Mouse (Mus musculus) fat pad, adult 2 months (tissue): ENCODE results near the gene Phldb2.

Experiments used
- DNase-seq: peaks from one replicate; pipeline ENCODE4 v3.0.0-alpha.2; 2011; ENCODE audit warnings: low read depth, low spot score; ENCODE audit errors: extremely low read depth

Gene Phldb2

DNA sequence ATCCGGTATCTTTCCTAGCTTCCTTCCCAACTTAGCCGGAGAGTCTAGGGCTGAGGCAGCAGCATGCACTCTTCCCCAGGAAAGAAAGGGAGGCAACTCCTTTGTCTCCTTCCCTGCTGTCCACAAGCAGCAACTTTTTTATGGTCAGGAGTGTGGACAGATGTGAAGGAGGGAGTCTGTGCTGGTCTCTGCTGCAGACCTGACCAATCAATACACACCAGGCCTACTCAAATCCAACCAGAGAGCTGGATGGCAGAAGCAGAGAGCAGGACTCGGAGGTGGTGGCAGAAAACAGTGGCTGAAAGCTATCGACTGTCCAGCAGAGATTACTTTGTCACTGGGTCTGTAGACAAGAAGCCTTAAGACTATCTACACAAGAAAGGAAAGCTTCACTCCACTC is at the start of gene Phldb2:
Gene Phldb2 (minus strand): TSS at position 205 of the 400 bp plus-strand sequence.
- no peak for DNase-seq

DNA sequence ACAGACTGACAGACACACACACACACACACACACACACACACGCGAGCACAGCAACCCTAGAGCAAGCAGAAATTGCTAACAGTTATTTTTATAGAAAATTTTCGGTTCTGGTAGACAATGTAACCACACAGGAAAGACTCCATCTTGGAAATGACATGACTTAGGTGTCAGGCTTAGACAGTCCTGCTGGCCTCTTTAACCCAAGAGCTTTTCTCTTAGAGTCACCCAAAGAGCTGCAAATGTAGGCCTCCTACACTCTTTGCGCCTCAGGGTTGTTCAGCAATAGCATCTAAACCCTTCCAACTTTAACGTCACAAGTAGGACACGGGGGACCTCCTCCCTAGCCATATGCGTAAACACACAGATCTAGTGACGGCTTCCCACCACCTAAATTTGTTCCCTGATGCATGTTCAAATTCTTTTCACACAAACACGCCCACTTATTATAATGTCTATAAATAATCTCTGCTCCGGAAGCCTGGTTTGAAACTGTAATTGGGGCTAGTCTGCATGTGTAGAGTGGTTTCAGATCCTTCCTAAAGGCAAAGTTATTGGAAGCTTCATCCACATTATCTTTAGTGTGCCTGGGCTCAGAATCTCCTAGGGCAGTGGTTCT is 48.3 kb upstream of the Phldb2 start:
- no peak for DNase-seq

DNA sequence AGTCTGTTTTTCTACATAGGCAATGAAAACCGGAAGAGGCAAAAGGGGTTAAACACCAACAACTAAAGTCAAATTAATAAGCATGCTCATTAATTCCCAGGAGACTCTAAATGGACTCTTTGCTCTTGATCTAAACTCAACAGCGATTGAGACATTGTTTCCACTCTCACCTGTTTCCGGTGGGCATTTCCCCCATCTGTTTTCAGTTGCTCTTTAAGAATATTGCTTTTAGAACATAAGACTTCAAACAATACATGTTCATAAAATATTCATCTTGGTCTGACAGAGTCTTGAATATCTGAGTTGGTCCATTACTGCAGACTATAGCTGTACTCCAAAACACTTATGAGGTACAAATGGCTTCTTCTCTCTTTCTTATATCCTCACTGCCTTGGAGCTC is 47.6 kb upstream of the Phldb2 start:
- no peak for DNase-seq

DNA sequence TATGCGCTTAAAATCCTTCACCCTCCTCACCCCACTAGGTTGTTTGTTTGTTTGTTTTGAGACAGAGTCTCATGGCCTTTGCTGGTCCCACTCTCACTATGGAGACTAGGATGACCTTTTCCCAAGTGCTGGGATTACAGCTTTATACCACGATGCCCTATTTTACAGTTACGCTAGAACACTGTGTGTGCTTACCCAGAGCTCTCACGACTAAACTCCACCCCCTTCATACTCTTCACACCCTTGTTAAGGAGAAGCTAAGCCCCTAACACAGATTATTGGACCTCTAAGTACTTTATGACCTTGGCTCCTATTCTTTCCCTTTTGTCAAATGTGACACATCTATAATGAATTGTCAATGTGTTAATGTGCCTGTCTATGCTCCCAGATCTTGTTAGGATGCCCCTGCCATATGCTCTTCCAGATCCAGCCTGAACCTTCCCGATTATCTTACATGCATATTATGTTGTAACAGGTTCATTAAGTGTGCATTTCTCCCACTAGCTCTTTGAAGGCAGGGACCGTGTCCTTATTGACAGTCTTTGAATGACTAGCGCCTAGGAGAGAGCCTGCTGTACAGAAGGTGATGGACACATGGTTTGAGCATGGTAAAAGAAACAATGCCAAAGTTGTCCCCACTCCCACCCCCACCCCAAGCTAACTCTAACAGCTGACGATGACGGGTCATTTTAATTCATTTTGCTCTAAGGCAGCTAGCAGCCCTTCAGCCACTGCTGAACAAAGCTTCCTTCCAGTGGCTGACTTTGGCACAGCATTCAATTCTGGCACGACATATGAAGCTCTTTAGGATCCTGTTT is 46.2 kb upstream of the Phldb2 start:
- no peak for DNase-seq

DNA sequence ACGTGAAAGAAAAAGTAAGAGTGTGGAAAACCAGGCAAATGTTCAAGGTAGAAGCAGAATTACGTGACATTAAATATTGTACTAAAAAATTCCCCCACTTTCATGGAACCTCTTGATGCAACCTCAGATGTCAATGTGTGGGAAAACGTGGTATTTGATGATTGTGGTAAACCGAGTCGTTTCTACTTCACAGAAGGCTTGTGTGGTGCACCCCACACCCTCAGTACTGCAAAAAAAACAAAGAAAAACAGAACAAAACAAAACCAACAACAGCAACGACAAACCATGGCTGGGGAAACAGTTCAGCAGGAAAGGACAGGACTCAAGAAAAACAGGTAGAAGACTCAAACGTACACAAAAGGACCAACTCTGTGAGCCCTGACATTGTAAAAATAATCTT is 44.8 kb upstream of the Phldb2 start:
- DNase-seq, result no peak

DNA sequence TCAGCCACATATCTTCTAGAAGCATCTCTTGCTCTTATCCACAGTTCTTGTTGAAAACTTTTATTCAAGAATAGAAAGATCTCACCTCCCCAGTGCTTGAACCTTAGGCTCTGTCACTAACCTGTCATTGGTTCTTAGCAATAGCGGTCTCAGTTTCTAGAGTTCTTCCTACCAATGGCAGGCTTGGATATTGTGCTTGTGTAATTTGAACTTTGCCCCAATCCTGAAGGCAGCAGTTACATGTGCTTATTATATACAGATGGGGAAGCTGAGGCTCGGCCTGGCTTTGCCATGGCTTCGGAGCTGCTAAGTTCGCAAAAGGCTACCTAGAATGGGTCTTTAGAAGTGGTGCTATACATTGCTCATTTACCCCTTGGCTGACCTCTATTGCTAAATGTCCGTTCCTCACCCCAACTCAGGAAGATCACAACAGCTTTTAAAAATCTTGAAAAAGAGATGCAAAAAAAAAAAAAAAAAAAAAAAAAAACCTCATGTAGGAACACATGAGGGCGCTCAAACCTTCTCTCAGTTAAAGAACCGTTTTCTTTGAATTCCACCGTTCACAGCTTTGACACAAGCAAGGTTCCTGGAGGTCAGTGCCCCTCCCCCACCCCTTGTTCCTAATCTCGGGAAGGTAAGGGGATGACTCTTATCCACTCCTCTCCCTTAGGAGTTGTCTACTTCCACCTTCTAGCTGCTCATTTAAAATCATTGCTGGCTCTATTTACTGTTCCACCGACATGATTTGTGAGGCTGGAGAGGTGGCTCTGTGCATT is 37.7 kb upstream of the Phldb2 start:
- no peak for DNase-seq

DNA sequence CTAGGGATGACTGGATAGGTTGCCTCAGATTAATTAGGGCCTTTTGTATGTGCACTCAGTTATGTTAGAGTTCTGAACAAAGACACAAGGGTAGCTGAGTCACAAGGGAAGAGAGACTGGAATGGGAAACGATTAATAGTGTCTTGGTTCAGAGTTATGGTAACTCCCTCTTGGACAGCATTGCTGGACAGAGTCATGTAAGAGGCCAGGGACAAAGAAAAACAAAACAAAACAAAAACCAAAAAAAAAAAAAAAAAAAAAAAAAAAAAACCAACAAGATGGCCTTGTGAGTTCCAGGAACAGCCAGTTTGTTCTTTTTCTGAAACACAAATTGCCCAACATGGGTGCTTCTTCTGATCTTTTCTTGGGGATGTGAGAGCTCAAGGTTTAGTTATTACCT is 32.8 kb upstream of the Phldb2 start:
- no peak for DNase-seq

DNA sequence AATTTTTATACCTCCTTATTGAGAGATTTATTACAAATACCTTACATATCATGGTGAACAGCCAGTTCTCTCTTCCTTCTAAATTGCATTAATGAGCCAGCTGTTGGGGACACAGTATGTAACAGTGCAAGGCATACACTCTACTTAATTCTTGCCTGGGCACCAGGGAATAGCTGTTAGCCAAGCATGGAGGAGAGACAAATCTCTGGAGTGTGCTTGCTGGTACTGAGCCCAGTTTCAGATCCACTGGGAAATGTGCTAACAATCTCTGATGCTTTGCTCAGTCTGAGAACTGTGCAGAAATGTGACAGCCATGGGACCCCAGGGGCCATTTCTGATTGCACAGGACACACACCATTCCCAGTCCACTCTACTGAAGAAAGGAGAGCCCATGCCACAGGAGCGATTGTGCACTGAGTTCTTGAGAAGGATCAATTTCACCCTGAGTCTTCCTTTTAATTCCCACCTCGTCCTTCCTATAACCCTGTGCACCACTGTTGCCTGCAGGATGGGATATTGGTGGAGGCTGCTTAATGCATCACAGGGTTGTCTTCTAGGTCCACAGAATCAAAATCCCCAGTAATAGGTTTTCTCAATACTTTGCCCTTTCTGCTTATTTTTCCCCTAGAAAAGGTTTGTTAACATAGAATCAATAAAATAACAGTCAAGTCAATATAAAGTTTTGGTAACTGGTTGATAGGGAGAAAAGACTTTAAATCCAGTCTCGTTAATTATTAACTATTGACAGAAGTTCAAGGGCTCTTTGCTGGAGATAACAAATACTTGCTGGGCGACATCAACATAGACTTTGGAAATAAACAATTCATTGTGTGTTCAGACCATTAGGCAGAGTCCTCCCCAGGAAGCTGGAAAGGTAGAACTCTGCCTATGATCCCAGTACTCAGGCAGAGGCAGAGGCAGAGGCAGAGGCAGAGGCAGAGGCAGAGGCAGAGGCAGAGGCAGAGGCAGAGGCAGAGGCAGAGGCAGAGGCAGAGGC is 31.5 kb upstream of the Phldb2 start:
- no peak for DNase-seq

DNA sequence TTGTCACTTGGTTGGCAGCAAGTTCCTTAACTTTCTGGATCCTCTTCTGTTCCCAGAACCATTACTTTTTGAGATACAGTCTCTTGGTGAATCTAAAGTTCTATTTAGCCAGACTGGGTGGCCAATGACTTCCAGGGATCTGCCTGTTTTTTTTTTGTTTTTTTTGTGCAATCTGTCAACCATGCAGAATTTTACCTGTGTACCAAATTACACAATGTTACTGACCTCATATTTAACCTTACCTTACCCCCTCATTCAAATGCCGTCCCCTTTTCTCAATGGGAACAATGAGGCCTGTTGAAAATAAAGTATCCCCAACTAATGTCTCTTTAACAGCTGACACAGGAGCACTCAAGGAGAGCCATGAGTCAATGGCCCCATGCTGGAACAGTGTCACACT is 22.9 kb upstream of the Phldb2 start:
- DNase-seq, result no peak

DNA sequence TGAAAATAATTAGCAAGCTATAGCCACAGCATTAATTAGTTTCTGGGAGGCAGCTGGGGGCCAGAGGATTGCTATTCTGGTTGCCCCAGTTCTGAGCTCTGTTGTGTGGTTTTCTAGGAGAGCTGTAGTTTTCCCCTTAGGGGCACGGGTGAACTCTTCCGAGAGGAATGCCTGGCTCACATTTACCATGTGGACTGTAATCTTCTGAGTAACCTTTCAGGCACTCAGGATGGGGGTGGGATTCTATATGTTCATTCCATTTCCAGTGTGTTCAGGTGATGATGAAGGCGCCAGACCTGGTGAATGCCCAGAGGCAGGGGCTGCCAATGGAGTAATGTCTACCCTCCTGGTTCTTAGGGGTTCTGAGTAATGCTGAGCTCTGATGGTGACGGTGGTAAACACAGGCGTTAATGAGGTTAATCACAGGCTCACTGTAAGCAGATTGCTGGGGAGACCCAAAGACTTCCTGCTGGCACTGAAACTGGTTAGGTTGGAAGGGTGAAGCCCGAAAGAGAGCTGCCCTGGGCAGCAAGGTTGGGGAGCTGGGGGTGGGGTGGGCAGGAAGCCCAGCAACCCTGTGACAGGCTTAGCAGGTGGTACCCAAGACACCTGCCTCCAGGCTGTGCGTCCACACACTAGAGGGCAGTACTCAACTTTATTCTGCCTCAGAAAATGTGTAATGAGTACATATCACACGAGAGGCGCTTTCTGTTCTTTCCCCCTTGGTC is 20.7 kb upstream of the Phldb2 start:
- DNase-seq, result no peak

DNA sequence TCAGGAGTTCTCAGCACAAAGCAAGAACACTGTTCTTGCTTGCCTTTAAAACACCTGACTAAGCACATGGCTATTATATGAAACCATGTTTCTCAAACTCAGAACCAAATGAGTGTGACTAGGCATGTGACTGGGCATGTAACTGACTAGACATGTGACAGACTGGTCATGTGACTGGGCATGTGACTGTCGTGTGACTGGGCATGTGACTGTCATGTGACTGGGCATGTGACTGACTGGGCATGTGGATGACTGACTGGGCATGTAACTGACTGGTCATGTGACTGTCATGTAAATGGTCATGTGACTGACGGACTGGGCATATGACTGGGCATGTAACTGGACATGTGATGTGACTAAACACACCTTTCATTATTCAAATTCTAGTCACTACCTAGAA is 16.8 kb upstream of the Phldb2 start:
- DNase-seq, result no peak

DNA sequence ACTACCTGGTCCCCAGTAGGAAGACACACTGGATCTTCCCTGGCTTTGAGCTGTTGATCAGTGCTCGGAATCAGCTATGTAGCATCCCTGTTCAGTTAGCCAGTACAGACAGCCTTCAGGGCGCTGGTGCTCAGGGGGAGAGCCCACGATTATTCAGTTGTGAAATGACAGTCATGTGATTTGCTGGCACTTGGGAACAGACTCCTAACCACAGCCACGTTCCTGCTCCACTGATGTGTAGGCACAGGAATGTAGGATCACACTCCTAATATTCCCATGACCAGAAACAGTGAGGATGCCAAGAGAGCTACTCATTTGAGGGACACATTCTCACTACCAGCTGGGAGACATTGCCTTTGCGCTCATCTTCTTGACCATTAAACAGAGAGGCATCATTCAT is 15.3 kb upstream of the Phldb2 start:
- DNase-seq, result no peak

DNA sequence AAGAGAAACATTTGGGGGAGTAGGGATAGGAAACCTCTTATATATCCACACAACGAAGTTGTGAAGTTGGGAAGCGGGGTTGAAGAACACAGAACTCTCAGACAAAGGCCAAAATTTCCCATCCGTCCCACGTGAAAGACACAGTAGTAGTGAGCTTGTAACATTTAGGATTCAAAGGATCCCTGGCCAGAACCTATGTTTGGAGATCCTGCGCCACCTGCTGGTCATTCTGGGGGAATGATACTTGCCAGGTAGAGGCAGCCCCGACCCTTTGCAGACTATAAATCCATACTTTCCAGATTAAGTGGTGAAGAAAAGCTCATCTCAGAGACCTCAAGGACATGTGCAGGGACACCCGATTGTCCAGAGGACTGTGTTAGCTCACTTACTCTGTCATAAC is 14.1 kb upstream of the Phldb2 start:
- DNase-seq, result no peak

DNA sequence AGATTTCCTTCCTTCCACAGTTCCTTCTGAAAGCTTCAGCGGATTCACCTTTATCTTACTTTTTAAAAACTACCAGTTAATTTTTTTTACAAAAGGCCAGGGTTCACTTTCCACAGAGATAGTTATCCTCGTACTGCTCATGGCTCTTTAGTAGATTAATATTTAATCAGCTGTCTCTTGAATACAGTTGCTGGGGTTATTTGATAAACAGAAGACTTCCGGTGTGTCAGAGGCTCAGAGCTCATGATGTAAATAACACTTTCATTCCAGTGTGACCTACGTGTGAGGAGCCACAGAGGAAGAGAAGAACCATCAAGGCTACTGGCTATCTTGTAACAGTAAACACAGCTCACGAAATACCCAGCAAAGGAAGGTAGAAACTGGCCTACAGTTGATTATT is 13.2 kb upstream of the Phldb2 start:
- no peak for DNase-seq

DNA sequence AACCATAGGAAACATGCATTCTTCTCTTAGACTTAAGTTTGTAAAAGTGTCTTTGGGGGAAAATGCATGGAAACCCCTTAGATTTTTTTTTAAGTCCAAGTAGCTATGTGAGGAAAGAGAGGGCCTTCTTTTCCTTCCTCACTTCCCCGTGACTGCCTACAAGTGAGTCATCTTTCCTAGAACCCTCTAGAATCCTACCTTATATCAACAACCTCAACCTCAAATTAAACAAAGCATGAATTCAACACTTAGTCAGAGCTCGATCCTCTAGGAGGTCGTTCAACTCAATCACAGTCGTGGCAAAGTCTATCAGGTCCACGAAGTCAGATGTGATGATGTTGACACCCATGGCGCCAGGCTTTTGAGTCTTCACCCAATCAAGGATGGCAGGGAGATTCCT is 11.4 kb upstream of the Phldb2 start:
- no peak for DNase-seq

DNA sequence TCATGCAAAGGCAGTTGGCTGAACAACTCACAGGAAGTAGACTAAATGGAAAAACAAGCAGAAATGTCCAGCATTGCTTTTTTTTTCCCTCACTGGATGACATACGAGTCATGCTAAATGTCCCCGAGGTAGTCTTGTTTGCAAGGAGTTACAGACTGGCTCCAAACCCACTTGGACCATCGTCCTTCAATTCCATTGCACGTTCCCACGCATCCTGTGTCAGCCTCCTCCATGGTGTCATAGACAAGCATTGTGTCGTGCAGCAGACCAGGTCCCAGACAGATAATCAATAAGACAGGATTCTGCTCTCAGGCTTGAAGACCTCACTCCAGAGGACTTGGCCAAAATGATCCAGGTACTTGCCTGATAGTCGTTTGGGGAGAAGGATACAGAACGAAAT is 10.4 kb upstream of the Phldb2 start:
- no peak for DNase-seq

DNA sequence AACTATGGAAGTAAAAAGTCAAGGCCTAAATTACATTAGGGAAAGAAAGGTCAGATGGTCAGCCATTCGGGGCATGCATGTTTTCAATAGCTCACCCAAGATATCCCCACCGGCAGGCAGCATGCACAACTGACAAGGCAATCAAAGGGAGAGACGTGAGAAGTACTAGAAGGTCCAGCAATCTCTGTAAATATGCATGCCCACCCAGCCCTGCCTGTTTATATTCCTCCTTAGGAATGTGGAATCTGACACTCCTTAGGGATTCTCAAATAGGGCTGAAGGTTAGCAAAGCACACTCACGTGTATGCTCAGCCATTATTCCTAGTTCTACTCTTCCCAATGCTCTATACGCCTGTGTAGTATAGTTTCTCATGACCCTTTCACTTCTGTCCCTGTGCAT is 9.7 kb upstream of the Phldb2 start:
- DNase-seq, result no peak

DNA sequence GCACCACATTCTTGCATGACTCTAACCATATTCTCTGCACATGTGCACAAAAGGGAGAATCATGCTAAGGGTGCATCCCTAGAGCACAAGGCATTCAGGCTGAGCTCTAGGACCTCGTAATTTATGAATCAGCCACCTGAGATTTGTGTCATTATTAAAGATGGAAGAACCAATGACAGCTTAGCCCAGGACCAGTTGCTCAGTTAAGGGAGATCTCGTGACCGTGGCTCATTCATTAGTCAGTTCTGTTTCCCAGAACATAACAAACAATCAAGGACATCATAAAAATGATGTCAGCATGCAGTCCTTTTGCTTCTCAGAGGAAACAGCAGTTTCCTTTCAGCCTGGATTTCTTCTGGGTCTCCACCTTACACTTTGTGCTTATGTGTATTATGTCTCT is 7.6 kb upstream of the Phldb2 start:
- DNase-seq, result no peak

DNA sequence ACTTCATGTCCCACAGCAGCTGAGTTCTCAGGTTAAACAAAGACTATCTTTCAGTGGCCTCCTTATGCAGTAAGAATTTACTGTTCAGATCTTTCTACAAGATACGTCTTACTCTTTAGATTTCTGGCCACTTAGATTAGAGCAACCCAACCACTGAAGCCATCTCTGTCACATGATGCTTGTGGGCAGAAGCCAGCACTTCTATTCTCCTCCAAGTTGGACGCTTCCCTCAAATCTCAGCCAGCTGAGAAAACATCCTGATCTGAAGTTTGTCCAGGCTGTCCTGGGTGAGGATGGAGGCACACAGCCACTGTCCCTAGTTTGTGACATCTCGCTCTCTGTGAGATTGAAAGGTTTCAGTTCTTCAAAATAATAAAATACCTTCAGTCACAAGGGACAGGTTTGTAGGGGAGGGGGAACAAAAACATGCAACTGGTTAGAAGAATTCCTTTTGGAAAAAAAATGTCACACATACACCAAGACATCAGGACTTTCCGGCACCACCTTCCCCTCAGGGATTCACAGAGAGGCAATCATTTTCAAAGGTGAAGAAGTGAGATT is 3.1 kb upstream of the Phldb2 start:
- no peak for DNase-seq

DNA sequence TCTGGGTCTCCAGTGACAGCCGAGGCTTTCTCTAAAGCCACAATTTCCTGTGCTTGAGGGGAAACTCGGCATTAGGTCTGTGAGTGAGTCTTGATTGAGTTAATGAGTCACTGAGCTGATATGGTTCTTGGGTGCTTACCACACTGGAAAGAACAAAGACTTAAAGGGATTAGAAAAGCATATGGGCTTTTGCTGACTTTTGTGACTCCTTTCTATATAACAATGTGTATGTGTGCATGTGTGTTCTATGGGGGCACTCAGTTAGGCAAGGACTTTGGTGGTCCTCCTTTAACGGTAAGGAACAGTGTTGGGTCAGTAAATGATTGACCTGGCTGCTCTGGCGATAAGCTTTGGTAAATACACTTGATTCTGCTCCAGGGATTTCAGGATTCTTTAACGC is 897 bp downstream of the Phldb2 start:
- DNase-seq, result no peak
